Mouse (Mus musculus) layer of hippocampus, adult 2 months (tissue): ENCODE measurements around the gene Pou3f3. TPM values are rescaled to one million over a fixed set of nuclear protein-coding genes. Genes with fewer than 3 reads are reported as not detected.

ENCODE experiments used
- DNase-seq, 2 experiments: peaks; one replicate each; pipeline ENCODE4 v3.0.0; 2022; ENCODE audit warnings: low spot score in 2 of 2
- H3K27ac ChIP-seq: fragments of 200-600 bp; 2 replicates; pipeline ENCODE4 v1.8.1; 2022
- H3K4me3 ChIP-seq: fragments of 200-600 bp; 2 replicates; pipeline ENCODE4 v1.8.1; 2022; ENCODE audit warnings: mild to moderate bottlenecking
- CTCF ChIP-seq: fragments of 200-600 bp; conservative IDR thresholded peaks from 2 replicates; pipeline ENCODE4 v1.8.1; 2022; ENCODE audit warnings: antibody characterized with exemption, mild to moderate bottlenecking, moderate library complexity
- total RNA-seq, 2 experiments: library from RNA; stranded (reverse); gene quantifications; 2 replicates each; pipeline ENCODE4 v1.2.3; 2021

Pou3f3 gene
- total RNA-seq, 2 experiments from 2014 or later, result 60.7 to 66.4 TPM

GRCm38 (mm10) chr1:42707611-42708130 is 12.1 kb downstream of the Pou3f3 start:
- H3K4me3 ChIP-seq, result no peak overlapping the region
- TF ChIP-seq CTCF, result no peak
- peak overlapping the region; percentile 49; the same call in 1 of the 2 replicates for H3K27ac ChIP-seq
- no peak for DNase-seq

GRCm38 (mm10) chr1:42709024-42709423 is 13.5 kb downstream of the Pou3f3 start:
- Histone ChIP-seq H3K4me3 (no peak overlapping the region), H3K27ac (peak overlapping the region; percentile 87)
- no peak for TF ChIP-seq CTCF
- no peak for DNase-seq

DNA sequence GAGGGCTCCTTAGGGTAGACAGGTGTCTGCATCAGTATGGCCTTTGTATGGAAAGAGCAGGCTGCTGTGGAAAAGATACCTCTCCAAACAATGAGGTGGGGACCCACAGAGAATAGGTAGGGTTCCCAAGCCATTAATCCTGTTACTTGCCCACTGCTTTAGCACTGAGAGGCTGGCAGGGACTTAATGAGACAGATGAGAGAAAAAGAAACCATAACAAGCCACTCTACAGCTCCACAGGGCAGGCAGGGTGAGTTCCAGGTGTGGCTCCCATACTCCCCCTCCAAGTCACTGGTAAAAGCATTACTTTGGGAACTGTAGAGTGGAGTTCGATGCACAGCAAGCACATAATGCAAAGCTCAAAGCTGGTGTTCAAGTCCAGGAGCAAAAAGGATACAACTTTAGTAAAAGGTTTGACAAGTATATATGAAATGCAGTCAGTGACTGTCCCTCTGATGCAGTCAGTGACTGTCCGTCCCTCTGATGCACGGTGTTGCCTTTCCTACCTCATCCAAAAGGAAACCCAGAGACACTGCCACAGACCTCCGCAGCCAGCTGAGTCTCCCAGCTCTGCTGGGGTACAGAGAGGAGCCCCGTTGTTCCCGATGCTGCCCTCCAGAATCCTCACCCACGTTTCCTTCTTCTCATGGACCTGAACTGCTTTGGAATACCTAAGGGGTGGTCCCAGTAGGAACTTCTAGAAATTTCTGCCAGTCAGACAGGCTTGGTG is 14.0 kb downstream of the Pou3f3 start:
- Histone ChIP-seq H3K27ac (peak overlapping the region; percentile 87), H3K4me3 (peak overlapping the region; percentile 23; the same call in 1 of the 2 replicates)
- DNase-seq, result no peak
- TF ChIP-seq CTCF, result no peak

GRCm38 (mm10) chr1:42710234-42710633 is 14.7 kb downstream of the Pou3f3 start:
- peak overlapping the region; percentile 23; the same call in 1 of the 2 replicates for H3K4me3 ChIP-seq
- no peak for TF ChIP-seq CTCF
- DNase-seq, result no peak
- H3K27ac ChIP-seq, result peak overlapping the region; percentile 87

DNA sequence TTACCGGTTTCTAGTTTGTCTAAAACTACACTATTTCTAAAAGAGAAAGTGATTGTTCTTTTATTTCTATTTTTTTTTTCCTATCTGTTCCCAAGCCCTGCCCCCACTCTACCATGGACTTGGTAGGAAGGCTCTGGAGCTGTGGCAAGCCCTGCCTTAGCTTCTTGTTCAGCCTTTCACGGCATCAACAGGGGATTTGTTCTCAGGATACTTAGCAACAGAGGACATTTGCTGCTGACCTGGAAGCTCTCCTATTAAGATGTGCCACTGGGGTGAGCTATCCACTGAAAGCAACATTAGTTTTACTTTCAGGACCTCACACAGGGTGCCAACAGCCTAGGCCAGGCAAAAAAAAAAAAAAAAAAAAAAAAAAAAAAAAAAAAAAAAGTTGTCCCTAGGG is 15.4 kb downstream of the Pou3f3 start:
- TF ChIP-seq CTCF, result no peak
- DNase-seq, result no peak
- H3K4me3 ChIP-seq, result peak overlapping the region; percentile 76
- H3K27ac ChIP-seq, result peak overlapping the region; percentile 87

DNA sequence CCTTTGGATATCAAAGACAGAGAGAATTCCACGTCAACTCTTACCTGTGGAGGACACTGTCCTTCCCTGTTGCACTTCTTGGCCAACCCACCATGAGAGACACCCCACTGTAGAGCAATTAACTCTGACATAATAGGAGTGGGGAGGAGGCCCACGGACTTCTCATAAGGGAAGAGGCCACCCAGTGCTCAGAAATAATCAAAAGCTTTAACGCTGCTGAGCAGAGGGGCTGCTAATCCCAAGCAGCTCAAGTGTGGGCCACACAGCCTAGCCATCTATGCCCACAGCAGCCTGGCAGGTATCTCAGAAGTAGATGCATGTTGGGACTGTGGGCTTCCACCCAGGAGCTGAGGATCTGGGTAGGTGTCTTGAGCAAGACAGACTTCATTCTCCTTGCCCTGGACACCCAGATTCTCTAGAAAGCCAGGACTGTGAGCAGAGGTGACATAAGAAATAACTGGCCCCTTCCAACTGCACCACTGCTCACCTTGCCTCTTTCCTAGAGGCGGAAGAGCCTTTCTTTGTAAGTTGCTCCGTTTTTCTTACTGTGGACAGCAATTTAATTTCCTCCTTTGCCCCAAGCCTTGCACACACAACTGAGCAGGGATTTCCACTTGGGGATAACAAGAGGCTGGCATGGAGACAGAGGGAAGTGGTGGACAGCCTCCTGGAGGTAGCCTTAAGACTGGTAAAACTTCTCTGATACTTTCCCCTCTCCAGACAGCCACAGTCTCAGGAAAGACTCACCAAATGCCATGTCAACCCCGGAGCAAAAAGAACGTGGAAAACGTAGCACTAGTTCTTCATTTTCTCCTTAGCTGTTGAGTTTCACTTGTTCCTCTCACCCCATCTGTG is 16.1 kb downstream of the Pou3f3 start:
- peak overlapping the region; percentile 76 for H3K4me3 ChIP-seq
- H3K27ac ChIP-seq, result peak overlapping the region; percentile 87
- no peak for DNase-seq
- no peak for TF ChIP-seq CTCF

- peak overlapping the region; percentile 87 for H3K27ac ChIP-seq
- peak overlapping the region; percentile 76 for H3K4me3 ChIP-seq
- no peak for TF ChIP-seq CTCF
- DNase-seq, result no peak
These were observed 16.7 kb downstream of the Pou3f3 start for GRCm38 (mm10) chr1:42712311-42712690.

DNA sequence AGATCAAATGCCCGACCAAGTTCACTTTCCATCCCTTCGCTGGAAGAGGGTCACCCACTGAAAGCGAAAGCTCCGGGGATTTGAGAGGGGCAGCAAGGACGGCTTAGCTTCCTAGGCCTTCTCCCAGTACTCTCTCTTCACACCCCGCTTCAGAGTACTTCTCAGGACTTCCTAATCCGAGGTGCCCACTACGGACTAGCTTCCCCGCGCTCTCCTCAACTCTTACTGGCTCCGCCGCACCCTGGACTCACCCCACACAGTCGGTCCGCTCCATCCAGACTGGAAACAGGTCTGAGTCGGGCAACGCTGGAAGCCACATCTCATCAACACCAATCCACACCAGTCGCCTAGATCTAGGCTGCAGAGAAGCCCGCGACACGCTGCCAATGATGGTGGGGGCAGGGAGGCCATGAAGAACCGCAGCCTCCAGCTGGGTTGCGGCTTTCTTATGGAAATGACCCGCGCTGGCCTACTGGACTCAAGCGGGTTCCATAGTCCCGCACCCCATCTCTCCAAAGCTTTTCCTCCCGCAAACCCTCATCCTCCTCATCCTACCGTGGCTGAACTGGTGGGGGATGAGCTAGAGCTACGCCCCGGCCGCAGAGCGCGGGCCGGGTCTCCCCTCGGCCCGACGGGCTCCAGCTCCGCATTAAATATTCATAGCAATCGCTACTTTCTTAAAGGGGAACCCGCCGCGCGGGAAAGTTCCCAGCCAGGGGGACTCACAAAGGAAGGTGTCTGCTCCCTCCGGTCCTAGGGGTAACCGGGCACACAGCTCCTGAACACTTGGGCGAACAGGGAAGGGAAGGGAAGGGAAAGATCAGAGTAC is 17.8 kb downstream of the Pou3f3 start:
- TF ChIP-seq CTCF, result no peak
- no peak for DNase-seq
- peak overlapping the region; percentile 76 for H3K4me3 ChIP-seq
- peak overlapping the region; percentile 96 for H3K27ac ChIP-seq

- Histone ChIP-seq H3K27ac (peak overlapping the region; percentile 96), H3K4me3 (peak overlapping the region; percentile 76)
- peak; percentile 63 to 74 for DNase-seq
- TF ChIP-seq CTCF, result peak; percentile 75
These were observed 18.7 kb downstream of the Pou3f3 start for GRCm38 (mm10) chr1:42714016-42714931.

DNA sequence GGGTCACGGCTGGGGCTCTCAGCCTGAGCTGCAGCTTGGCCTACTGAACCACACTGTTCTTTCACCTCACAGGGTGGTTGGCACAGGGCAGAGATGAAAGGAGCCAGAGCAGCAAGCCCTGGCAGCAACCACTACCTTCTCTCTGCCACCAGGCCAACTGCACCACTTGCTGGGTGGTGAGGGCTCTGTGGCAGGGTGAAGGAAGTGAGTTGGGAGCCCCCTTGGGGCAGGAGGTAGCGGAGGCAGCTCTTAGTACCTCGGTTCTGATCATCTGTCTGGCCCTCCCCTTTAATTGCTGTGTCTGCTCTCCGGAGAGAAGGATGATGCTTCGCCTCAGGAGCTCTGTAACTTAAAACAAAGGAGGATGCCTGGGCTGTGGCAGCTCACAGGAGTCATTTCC is 23.0 kb downstream of the Pou3f3 start:
- TF ChIP-seq CTCF, result peak; percentile 64
- Histone ChIP-seq H3K4me3 (no peak overlapping the region), H3K27ac (no peak overlapping the region)
- no peak for DNase-seq

DNA sequence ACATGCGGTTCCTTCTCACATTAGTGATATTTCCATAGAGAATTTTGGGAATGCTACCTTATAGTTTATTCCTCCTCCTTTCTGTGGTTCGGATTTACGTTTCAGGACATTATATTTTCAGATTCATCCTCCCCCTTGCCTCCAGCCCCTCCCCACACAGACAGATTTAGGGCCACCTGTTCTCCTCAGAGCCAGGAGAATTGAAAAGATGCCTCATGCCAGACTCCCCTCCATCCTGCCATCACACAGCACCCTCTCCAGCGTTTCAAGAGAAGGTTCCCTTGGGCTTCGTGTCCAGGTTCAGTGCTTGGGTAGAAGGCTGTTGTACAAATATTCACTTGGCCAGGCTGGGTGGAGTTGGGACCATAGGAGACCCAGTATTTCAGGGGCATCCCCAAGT is 25.8 kb downstream of the Pou3f3 start:
- no peak for DNase-seq
- no peak for TF ChIP-seq CTCF
- no peak overlapping the region for H3K4me3 ChIP-seq
- H3K27ac ChIP-seq, result no peak overlapping the region
